Mouse (Mus musculus) heart, adult 2 months (tissue): ENCODE data around the gene Uroc1.

Experiments
- CTCF ChIP-seq: fragments of 200-600 bp; IDR thresholded peaks from 2 replicates; pipeline ENCODE4 v1.8.1; 2022; ENCODE audit warnings: antibody characterized with exemption, mild to moderate bottlenecking, moderate library complexity
- EP300 ChIP-seq: fragments of 200-500 bp; IDR thresholded peaks from 2 replicates; pipeline ENCODE4 v1.6.1; 2011; ENCODE audit warnings: low read depth, low read length, control low read depth; ENCODE audit not compliant: insufficient read depth
- POLR2A ChIP-seq: fragments of 200-500 bp; IDR thresholded peaks from 2 replicates; pipeline ENCODE4 v1.6.1; 2011; ENCODE audit warnings: mild to moderate bottlenecking, low read depth, low read length, control low read depth; ENCODE audit not compliant: insufficient read depth

DNA sequence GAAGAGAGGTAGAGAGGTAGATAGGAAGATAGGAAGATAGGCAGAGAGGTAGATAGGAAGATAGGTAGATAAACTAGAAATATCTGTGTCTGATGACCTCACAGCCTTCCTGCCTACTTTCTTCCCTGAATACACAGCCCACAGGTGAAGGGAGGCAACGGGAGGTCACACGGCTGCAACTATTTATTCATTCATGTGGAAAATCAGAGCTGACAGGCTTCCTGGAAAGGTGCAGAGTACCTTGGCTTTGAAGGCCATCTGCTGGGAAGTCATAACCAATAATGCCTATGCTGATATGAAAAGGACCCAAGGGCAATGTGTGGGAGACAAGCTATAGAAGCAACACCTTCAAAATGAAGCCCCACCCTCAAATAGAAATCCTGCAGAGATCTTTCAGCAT, 9.3 kb downstream of the Uroc1 start:
- no peak for TF ChIP-seq CTCF
- TF ChIP-seq POLR2A: no peak
- TF ChIP-seq EP300: no peak
